Mouse (Mus musculus): ENCODE results near the gene Gcm1. TPM values are rescaled to one million over a fixed set of nuclear protein-coding genes. Genes with fewer than 3 reads are reported as not detected.
"Not testable (repeated sequence)": the region's sequence is repeated elsewhere in the genome, so short reads cannot be mapped to it uniquely, and the experiment has no call there.

Gcm1 gene
- polyA plus RNA-seq, 1 experiment from 2014 or later, result not detected

- WGBS (ENCODE audit: insufficient replicate concordance), result 43% methylated on average over 20 of the region's 20 CpGs
Measured at GRCm38 (mm10) chr9:78046755-78047154, 5.0 kb upstream of the Gcm1 start.

GRCm38 (mm10) chr9:78050452-78050970, 1.2 kb upstream of the Gcm1 start:
- no peaks in the 10 kb centered on the region for H3K9me3 ChIP-seq (replicated peaks)
- H3K36me3 ChIP-seq (replicated peaks), result no peaks in the 10 kb centered on the region
- no peak overlapping the region for H3K4me3 ChIP-seq (replicated peaks)
- H3K4me1 ChIP-seq (replicated peaks), result no peaks in the 10 kb centered on the region
- no peak for ATAC-seq (ENCODE audit: insufficient read depth)
- WGBS (ENCODE audit: insufficient replicate concordance), result 35% methylated on average over 5 of the region's 5 CpGs
- no peak overlapping the region for H3K9ac ChIP-seq
- no peak overlapping the region for H3K27ac ChIP-seq (replicated peaks)
- H3K27me3 ChIP-seq, result no peaks in the 10 kb centered on the region
- no peak overlapping the region for H3K4me2 ChIP-seq

More at GRCm38 (mm10) chr9:78046755-78047154, 5.0 kb upstream of the Gcm1 start:
- Histone ChIP-seq H3K9ac (no peak overlapping the region), H3K4me1 (replicated peaks) (no peaks in the 10 kb centered on the region), H3K27me3 (no peaks in the 10 kb centered on the region), H3K4me2 (peak overlapping the region; percentile 38), H3K4me3 (replicated peaks) (peak overlapping the region; percentile 39), H3K36me3 (replicated peaks) (no peaks in the 10 kb centered on the region), H3K27ac (replicated peaks) (no peak overlapping the region), H3K9me3 (replicated peaks) (no peaks in the 10 kb centered on the region)
- no peak for ATAC-seq (ENCODE audit: insufficient read depth)

- no peak overlapping the region for H3K4me2 ChIP-seq
- H3K9me3 ChIP-seq (replicated peaks), result no peaks in the 10 kb centered on the region
- no peak overlapping the region for H3K9ac ChIP-seq
- H3K27ac ChIP-seq (replicated peaks), result no peak overlapping the region
- no peak for ATAC-seq (ENCODE audit: insufficient read depth)
- 65% methylated on average over 8 of the region's 8 CpGs for WGBS (ENCODE audit: insufficient replicate concordance)
- H3K36me3 ChIP-seq (replicated peaks), result no peaks in the 10 kb centered on the region
- no peaks in the 10 kb centered on the region for H3K27me3 ChIP-seq
- H3K4me3 ChIP-seq (replicated peaks), result no peak overlapping the region
- 0 out of 2 replicates have a peak, but pooled peaks cover 2% of the 10 kb centered on the region for H3K4me1 ChIP-seq (replicated peaks)
Measured at GRCm38 (mm10) chr9:78053821-78054220, 2.1 kb downstream of the Gcm1 start.

GRCm38 (mm10) chr9:78054298-78054697, 2.6 kb downstream of the Gcm1 start:
- H3K36me3 ChIP-seq (replicated peaks), result no peaks in the 10 kb centered on the region
- 0 out of 2 replicates have a peak, but pooled peaks cover 6% of the 10 kb centered on the region for H3K4me1 ChIP-seq (replicated peaks)
- no peaks in the 10 kb centered on the region for H3K9me3 ChIP-seq (replicated peaks)
- ATAC-seq (ENCODE audit: insufficient read depth), result no peak
- no peak overlapping the region for H3K9ac ChIP-seq
- no peak overlapping the region for H3K4me2 ChIP-seq
- no peak overlapping the region for H3K4me3 ChIP-seq (replicated peaks)
- H3K27ac ChIP-seq (replicated peaks), result no peak overlapping the region
- 72% methylated on average over 3 of the region's 3 CpGs for WGBS (ENCODE audit: insufficient replicate concordance)
- H3K27me3 ChIP-seq, result no peaks in the 10 kb centered on the region

DNA sequence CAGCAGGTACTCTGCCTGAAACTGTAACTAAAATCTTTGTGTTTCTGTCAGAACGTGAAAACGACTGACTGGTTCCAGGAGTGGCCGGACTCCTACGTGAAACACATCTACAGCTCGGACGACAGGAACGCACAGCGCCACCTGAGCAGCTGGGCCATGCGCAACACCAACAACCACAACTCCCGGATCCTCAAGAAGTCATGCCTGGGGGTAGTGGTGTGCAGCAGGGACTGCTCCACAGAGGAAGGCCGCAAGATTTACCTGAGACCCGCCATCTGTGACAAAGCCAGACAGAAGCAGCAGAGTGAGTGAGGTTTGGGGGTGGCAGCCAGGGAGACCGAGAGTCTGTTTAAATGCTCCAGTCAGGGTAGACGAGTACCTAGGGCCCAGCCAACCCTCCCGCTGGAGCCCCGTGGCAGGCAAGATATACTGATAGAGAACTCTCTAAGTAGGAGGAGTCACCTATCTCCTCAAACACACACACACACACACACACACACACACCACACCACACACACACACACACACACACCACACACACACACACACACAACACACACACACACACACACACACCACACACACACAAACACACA, 7.9 kb downstream of the Gcm1 start:
- Histone ChIP-seq H3K36me3 (replicated peaks) (no peaks in the 10 kb centered on the region), H3K9me3 (replicated peaks) (no peaks in the 10 kb centered on the region), H3K27me3 (no peaks in the 10 kb centered on the region), H3K4me2 (no peak overlapping the region), H3K27ac (replicated peaks) (no peak overlapping the region), H3K4me1 (replicated peaks) (peaks cover 11% of the 10 kb centered on the region; the same call in 1 of the 2 replicates), H3K9ac (no peak overlapping the region), H3K4me3 (replicated peaks) (no peak overlapping the region)
- 69% methylated on average over 16 of the region's 16 CpGs for WGBS (ENCODE audit: insufficient replicate concordance)
- ATAC-seq (ENCODE audit: insufficient read depth), result no peak

GRCm38 (mm10) chr9:78062392-78062791, 10.7 kb downstream of the Gcm1 start:
- H3K9me3 ChIP-seq (replicated peaks), result no peaks in the 10 kb centered on the region
- WGBS (ENCODE audit: insufficient replicate concordance), result 68% methylated on average over 9 of the region's 9 CpGs

GRCm38 (mm10) chr9:78064121-78064520, 12.4 kb downstream of the Gcm1 start:
- ATAC-seq (ENCODE audit: insufficient read depth), result no peak
- Histone ChIP-seq H3K4me1 (replicated peaks) (peaks cover 5% of the 10 kb centered on the region; the same call in 1 of the 2 replicates), H3K27ac (replicated peaks) (no peak overlapping the region), H3K27me3 (no peaks in the 10 kb centered on the region), H3K9ac (no peak overlapping the region), H3K4me3 (replicated peaks) (no peak overlapping the region), H3K9me3 (replicated peaks) (no peaks in the 10 kb centered on the region), H3K36me3 (replicated peaks) (no peaks in the 10 kb centered on the region), H3K4me2 (no peak overlapping the region)
- WGBS (ENCODE audit: insufficient replicate concordance), result 61% methylated on average over 10 of the region's 10 CpGs

More at GRCm38 (mm10) chr9:78062392-78062791, 10.7 kb downstream of the Gcm1 start:
- H3K4me3 ChIP-seq (replicated peaks), result no peak overlapping the region
- ATAC-seq (ENCODE audit: insufficient read depth), result no peak
- no peak overlapping the region for H3K27ac ChIP-seq (replicated peaks)
- no peak overlapping the region for H3K4me2 ChIP-seq
- H3K4me1 ChIP-seq (replicated peaks), result peaks cover 11% of the 10 kb centered on the region; the same call in 1 of the 2 replicates
- H3K9ac ChIP-seq, result no peak overlapping the region
- no peaks in the 10 kb centered on the region for H3K27me3 ChIP-seq
- no peaks in the 10 kb centered on the region for H3K36me3 ChIP-seq (replicated peaks)

DNA sequence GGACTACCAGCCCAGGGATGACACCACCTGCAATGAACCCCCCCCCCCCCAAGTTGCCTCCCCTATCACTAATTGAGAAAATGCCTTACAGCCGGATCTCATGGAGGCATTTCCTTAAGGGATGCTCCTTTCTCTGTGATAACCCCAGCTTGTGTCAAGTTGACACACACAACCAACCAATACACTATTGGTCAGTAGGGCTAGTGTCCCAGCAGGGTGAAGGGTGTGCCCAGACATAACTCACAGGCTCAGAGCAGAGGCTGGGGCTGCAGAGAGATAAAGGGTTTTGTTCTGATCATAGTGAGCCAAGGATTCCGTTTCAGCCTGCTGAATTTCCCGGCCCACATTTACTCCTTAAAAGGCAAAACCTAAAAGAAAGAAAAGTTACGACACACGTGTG, 18.8 kb downstream of the Gcm1 start:
- H3K27me3 ChIP-seq, result no peaks in the 10 kb centered on the region

GRCm38 (mm10) chr9:78071626-78072025, 19.9 kb downstream of the Gcm1 start:
- ATAC-seq (ENCODE audit: insufficient read depth), result no peak
- H3K4me2 ChIP-seq, result no peak overlapping the region
- no peak overlapping the region for H3K27ac ChIP-seq (replicated peaks)
- no peak overlapping the region for H3K9ac ChIP-seq
- H3K4me3 ChIP-seq (replicated peaks), result no peak overlapping the region
- no peaks in the 10 kb centered on the region for H3K4me1 ChIP-seq (replicated peaks)
- no peaks in the 10 kb centered on the region for H3K9me3 ChIP-seq (replicated peaks)
- no peaks in the 10 kb centered on the region for H3K27me3 ChIP-seq
- 38% methylated on average over 4 of the region's 4 CpGs for WGBS (ENCODE audit: insufficient replicate concordance)
- H3K36me3 ChIP-seq (replicated peaks), result no peaks in the 10 kb centered on the region

More for the DNA sequence above, 18.8 kb downstream of the Gcm1 start:
- no peak overlapping the region for H3K4me2 ChIP-seq
- H3K4me1 ChIP-seq (replicated peaks), result no peaks in the 10 kb centered on the region
- WGBS (ENCODE audit: insufficient replicate concordance), result 54% methylated on average over 5 of the region's 5 CpGs
- no peaks in the 10 kb centered on the region for H3K9me3 ChIP-seq (replicated peaks)
- no peak overlapping the region for H3K4me3 ChIP-seq (replicated peaks)
- H3K9ac ChIP-seq, result no peak overlapping the region
- no peak for ATAC-seq (ENCODE audit: insufficient read depth)
- H3K27ac ChIP-seq (replicated peaks), result no peak overlapping the region
- H3K36me3 ChIP-seq (replicated peaks), result no peaks in the 10 kb centered on the region

DNA sequence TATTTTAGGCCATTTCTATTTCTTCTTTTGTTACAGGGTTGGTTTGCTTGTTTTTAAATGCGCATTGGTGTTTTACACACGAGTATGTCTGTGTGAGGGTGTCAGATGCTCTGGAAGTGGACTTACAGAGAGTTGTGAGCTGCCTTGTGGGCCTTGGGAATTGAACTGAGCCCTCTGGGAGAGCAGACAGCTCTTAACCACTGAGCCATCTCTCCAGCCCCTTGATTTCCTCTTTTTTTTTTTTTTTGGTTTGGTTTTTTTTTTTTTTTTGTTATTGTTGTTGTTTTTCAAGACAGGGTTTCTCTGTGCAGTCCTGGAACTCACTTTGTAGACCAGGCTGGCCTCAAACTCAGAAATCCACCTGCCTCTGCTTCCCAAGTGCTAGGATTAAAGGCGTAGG, 21.6 kb downstream of the Gcm1 start:
- H3K9ac ChIP-seq; H3K4me3 ChIP-seq (replicated peaks); H3K27ac ChIP-seq (replicated peaks); H3K4me1 ChIP-seq (replicated peaks); H3K36me3 ChIP-seq (replicated peaks); H3K27me3 ChIP-seq; H3K4me2 ChIP-seq; ATAC-seq (ENCODE audit: insufficient read depth); H3K9me3 ChIP-seq (replicated peaks): not testable (repeated sequence)
- WGBS (ENCODE audit: insufficient replicate concordance), result 72% methylated on average over 3 of the region's 3 CpGs

DNA sequence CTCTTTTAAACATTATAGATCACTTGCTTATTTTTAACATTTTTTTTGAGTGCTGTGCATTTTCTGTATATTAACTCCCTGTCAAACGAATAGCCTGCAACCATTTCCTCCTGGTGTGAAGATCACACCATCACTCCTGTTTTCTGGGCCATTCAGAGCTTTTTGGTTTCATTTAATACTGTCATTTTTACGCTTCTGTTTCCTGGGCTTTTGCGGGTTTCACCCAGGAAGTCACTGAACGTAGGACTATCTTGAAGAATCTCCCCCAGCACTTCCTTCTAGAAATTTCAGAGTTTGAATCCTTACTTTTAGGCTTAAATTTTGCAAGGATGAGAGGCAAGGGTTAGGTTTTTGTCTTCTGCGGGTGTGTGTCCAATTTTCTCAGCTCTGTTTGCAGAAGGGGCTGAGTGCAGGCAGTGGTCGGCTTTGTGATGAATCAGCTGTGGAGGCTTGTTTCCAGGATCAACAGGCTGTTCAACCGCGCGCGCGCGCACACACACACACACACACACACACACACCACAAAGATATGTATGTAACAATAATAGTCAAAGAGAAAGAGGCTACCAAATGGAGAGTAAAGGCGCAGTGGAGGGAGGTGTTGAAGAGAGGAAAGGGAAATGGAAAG, 22.1 kb downstream of the Gcm1 start:
- H3K4me2 ChIP-seq, result no peak overlapping the region
- H3K27ac ChIP-seq (replicated peaks), result no peak overlapping the region
- no peak for ATAC-seq (ENCODE audit: insufficient read depth)
- H3K27me3 ChIP-seq, result no peaks in the 10 kb centered on the region
- H3K9ac ChIP-seq, result no peak overlapping the region
- H3K4me3 ChIP-seq (replicated peaks), result no peak overlapping the region
- 67% methylated on average over 13 of the region's 13 CpGs for WGBS (ENCODE audit: insufficient replicate concordance)
- H3K9me3 ChIP-seq (replicated peaks), result no peaks in the 10 kb centered on the region
- H3K4me1 ChIP-seq (replicated peaks), result no peaks in the 10 kb centered on the region
- H3K36me3 ChIP-seq (replicated peaks), result no peaks in the 10 kb centered on the region

Measured in liver, embryonic 15.5 days (tissue).